Mouse (Mus musculus): ENCODE results near the gene Ccdc194. TPM values are rescaled to one million over a fixed set of nuclear protein-coding genes. Genes with fewer than 3 reads are reported as not detected.
A peak's percentile ranks its signal among the peaks of the same experiment; 100 is the strongest.

Ccdc194 gene
- 0.48 and 0.49 TPM in 2 replicates for polyA plus RNA-seq (2016; fragmentation: Nextera tagmentation; extraction: Ambion mirVana)

GRCm38 (mm10) chr8:71525226-71526050, at the start of gene Ccdc194:
Ccdc194 (minus strand) TSS chr8:71525711.
- no peak within 1 kb of the TSS for H3K9ac ChIP-seq
- H3K4me3 ChIP-seq = peak within 1 kb of the TSS; percentile 15; the same call in 1 of the 2 replicates
- H3K36me3 ChIP-seq = no peaks in the 10 kb centered on the region
- no peak for ATAC-seq (ENCODE audit: insufficient number of reproducible peaks, insufficient read depth, low FRiP score, low TSS enrichment)
- H3K27me3 ChIP-seq = peaks cover 38% of the 10 kb centered on the region
- H3K27ac ChIP-seq = no peak within 1 kb of the TSS
- H3K9me3 ChIP-seq = no peaks in the 10 kb centered on the region
- WGBS = 9% methylated on average over 46 of the region's 46 CpGs
- peaks cover 10% of the 10 kb centered on the region; the same call in 1 of the 2 replicates for H3K4me1 ChIP-seq
- H3K4me2 ChIP-seq (replicated peaks) = peak within 1 kb of the TSS; percentile 37

DNA sequence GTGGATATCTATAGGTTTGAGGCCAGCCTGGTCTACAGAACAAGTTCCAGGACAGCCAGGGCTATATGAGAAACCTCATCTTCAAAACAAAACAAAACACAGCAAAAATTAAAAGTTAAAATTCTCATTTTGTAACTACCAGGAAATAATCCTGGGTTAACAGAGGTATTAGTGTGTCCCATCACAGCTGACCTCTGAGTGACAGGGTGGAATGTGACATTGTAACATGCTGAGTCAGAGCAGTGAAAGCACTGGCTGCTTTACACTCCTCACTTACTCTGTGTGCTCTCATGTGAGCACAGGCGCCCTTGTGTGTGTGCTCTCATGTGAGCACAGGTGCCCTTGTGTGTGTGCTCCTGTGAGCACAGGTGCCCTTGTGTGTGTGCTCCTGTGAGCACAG, 49.5 kb upstream of the Ccdc194 start:
- no peak for ATAC-seq (ENCODE audit: insufficient number of reproducible peaks, insufficient read depth, low FRiP score, low TSS enrichment)

DNA sequence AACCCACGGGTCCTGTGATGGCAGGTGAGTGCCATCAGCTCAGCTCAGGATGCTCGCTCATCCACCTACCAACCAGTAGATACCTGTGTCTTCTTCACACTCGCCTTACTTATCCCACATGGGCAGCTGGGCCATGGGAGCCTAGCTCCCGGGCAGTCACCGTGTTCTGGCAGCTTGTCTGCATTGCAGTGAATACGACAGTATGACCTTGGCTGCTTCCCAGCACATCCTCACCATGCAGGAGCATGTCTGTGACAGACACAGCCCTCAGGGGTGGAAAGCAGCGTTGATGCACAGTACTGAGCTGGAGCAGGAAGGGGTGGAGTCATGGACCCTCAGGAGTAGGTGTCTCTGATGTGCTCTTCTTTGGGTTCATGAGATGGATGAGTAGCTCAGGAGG, 48.9 kb upstream of the Ccdc194 start:
- no peak overlapping the region for H3K4me3 ChIP-seq
- ATAC-seq (ENCODE audit: insufficient number of reproducible peaks, insufficient read depth, low FRiP score, low TSS enrichment) = no peak

More for the DNA sequence above, 49.5 kb upstream of the Ccdc194 start:
- Histone ChIP-seq H3K36me3 (no peaks in the 10 kb centered on the region), H3K4me2 (replicated peaks) (no peak overlapping the region), H3K9ac (no peak overlapping the region), H3K27ac (no peak overlapping the region), H3K9me3 (no peaks in the 10 kb centered on the region), H3K4me3 (no peak overlapping the region), H3K27me3 (no peaks in the 10 kb centered on the region), H3K4me1 (peaks cover 10% of the 10 kb centered on the region; the same call in 1 of the 2 replicates)
- 56% methylated on average over 1 of the region's 1 CpGs for WGBS

GRCm38 (mm10) chr8:71572847-71573633, 47.5 kb upstream of the Ccdc194 start:
- no peak overlapping the region; the same call in 1 of the 2 replicates for H3K4me2 ChIP-seq (replicated peaks)
- peak overlapping the region; percentile 24; the same call in 1 of the 2 replicates for H3K9ac ChIP-seq

More for the DNA sequence above, 48.9 kb upstream of the Ccdc194 start:
- H3K4me1 ChIP-seq = peaks cover 10% of the 10 kb centered on the region; the same call in 1 of the 2 replicates
- no peaks in the 10 kb centered on the region for H3K36me3 ChIP-seq
- no peak overlapping the region for H3K9ac ChIP-seq
- H3K9me3 ChIP-seq = no peaks in the 10 kb centered on the region
- H3K27me3 ChIP-seq = 0 out of 2 replicates have a peak, but pooled peaks cover 1% of the 10 kb centered on the region
- 78% methylated on average over 7 of the region's 7 CpGs for WGBS
- H3K4me2 ChIP-seq (replicated peaks) = no peak overlapping the region
- no peak overlapping the region for H3K27ac ChIP-seq

DNA sequence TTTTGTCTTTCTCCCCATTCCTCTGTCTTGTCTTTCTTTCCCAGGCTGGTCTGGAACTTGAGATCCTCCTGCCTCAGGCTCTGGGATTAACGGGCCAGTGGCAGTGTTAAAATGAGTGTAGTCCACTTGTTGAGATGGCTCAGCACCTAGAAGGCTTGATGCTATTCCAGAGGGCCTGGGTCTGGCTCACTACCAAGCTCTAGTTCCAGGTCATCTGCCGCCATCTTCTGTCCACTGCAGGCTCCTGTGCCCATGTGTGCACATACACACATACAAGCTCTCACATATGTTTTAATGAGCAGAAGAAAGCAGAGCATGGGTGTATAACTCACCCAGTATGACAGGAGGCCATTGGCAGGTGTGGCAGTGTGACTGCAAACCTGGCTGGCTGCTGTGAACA, 46.6 kb upstream of the Ccdc194 start:
- H3K36me3 ChIP-seq = no peaks in the 10 kb centered on the region
- peaks cover 19% of the 10 kb centered on the region; the same call in 1 of the 2 replicates for H3K4me1 ChIP-seq
- no peak overlapping the region for H3K9ac ChIP-seq
- H3K27ac ChIP-seq = no peak overlapping the region
- no peak overlapping the region for H3K4me3 ChIP-seq
- peaks cover 23% of the 10 kb centered on the region for H3K27me3 ChIP-seq
- no peak for ATAC-seq (ENCODE audit: insufficient number of reproducible peaks, insufficient read depth, low FRiP score, low TSS enrichment)
- WGBS = 91% methylated on average over 2 of the region's 2 CpGs
- H3K9me3 ChIP-seq = no peaks in the 10 kb centered on the region
- no peak overlapping the region for H3K4me2 ChIP-seq (replicated peaks)

More at GRCm38 (mm10) chr8:71572847-71573633, 47.5 kb upstream of the Ccdc194 start:
- H3K9me3 ChIP-seq = no peaks in the 10 kb centered on the region
- H3K36me3 ChIP-seq = no peaks in the 10 kb centered on the region
- 77% methylated on average over 9 of the region's 9 CpGs for WGBS
- H3K27ac ChIP-seq = peak overlapping the region; percentile 3; the same call in 1 of the 2 replicates
- no peak overlapping the region for H3K4me3 ChIP-seq
- peaks cover 15% of the 10 kb centered on the region for H3K27me3 ChIP-seq
- H3K4me1 ChIP-seq = peaks cover 19% of the 10 kb centered on the region; the same call in 1 of the 2 replicates
- no peak for ATAC-seq (ENCODE audit: insufficient number of reproducible peaks, insufficient read depth, low FRiP score, low TSS enrichment)

DNA sequence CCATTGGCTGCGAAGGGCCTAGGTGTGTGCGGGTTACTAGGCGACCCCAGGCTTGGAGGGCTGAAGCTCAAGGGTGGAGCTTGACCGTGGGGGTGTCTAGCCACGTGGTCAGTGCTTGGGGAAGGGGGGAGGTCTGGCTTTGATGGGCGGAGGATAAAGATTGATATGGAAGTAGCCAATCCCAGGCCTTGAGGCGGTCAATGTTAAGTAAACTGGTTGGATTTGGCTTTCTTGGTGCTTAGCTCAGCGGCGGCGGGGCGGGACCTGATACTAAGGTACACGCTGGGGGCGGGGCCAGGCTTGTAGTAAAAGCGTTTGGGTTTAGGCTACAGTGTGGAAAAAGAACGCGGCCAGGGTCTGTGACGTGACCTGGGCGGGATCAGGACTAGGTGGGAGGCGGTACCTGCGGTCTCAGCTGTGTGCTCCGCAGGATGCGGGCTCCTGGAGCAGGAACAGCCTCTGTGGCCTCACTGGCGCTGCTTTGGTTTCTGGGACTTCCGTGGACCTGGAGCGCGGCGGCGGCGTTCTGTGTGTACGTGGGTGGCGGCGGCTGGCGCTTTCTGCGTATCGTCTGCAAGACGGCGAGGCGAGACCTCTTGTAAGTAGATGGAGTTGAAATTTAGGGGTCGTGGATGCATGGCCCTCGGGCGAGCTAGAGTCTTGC, 44.9 kb upstream of the Ccdc194 start:
- WGBS = under 1% methylated on average over 41 of the region's 41 CpGs
- peak; percentile 89 for ATAC-seq (ENCODE audit: insufficient number of reproducible peaks, insufficient read depth, low FRiP score, low TSS enrichment)
- Histone ChIP-seq H3K27me3 (peaks cover 29% of the 10 kb centered on the region), H3K9ac (peak overlapping the region; percentile 62), H3K4me1 (peaks cover 19% of the 10 kb centered on the region; the same call in 1 of the 2 replicates), H3K9me3 (no peaks in the 10 kb centered on the region), H3K4me3 (peak overlapping the region; percentile 60), H3K27ac (peak overlapping the region; percentile 76), H3K4me2 (replicated peaks) (peak overlapping the region; percentile 70), H3K36me3 (no peaks in the 10 kb centered on the region)

DNA sequence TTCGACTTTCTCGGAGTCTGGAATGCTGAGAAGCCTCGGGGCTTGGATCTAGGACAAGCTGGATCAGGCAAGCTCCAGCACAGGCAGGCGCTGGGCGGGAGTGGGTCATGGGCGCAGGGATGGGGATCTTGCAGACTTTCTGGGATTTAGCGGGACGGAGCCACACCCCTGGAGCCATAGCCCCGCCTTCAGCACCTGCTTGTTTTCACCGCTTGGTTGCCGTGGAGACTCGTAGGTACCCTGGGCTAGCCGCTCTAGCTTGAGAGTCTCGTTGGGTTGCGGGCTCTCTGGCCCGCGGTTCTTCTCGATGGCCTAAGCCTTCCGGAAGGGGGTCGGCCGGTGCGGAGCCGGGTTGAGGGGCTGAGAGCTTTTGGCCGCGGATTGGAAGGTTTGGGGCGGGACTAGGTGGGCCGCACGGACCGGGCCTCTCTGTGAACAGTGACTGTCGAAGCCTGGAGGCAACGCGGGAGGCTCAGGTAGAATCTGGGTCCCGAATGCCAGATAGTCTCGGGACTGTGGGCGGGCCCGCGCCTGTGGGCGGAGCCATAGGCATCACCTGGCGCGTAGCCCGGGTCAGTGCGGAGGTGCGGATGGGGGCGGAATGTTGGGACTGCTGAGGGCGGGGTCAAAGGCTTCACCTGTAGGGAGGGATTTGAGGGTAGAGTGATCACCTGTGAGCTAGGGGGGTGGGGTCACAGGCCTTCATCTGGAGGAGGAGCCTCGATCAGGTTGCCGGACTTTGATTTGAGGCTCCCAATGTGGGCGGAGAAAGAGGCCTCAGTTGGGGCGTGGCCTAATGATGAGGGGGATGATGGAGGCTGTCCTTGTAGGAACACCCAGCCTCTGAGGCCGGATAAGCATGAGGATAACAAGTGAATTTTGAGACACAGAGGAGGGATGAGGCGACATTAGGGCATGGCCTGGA, 44.1 kb upstream of the Ccdc194 start:
- peaks cover 32% of the 10 kb centered on the region for H3K27me3 ChIP-seq
- peak overlapping the region; percentile 62 for H3K9ac ChIP-seq
- WGBS = under 1% methylated on average over 51 of the region's 51 CpGs
- H3K27ac ChIP-seq = peak overlapping the region; percentile 76
- peak overlapping the region; percentile 60 for H3K4me3 ChIP-seq
- peaks cover 19% of the 10 kb centered on the region; the same call in 1 of the 2 replicates for H3K4me1 ChIP-seq
- no peaks in the 10 kb centered on the region for H3K36me3 ChIP-seq
- ATAC-seq (ENCODE audit: insufficient number of reproducible peaks, insufficient read depth, low FRiP score, low TSS enrichment) = peak; percentile 74
- H3K9me3 ChIP-seq = no peaks in the 10 kb centered on the region
- peak overlapping the region; percentile 70 for H3K4me2 ChIP-seq (replicated peaks)

GRCm38 (mm10) chr8:71568941-71569340, 43.4 kb upstream of the Ccdc194 start:
- peak overlapping the region; percentile 60 for H3K4me3 ChIP-seq
- ATAC-seq (ENCODE audit: insufficient number of reproducible peaks, insufficient read depth, low FRiP score, low TSS enrichment) = no peak
- peak overlapping the region; percentile 70 for H3K4me2 ChIP-seq (replicated peaks)
- H3K36me3 ChIP-seq = no peaks in the 10 kb centered on the region
- peak overlapping the region; percentile 46; the same call in 1 of the 2 replicates for H3K9ac ChIP-seq
- no peaks in the 10 kb centered on the region for H3K9me3 ChIP-seq
- WGBS = 16% methylated on average over 6 of the region's 6 CpGs
- peaks cover 34% of the 10 kb centered on the region for H3K27me3 ChIP-seq
- peaks cover 19% of the 10 kb centered on the region; the same call in 1 of the 2 replicates for H3K4me1 ChIP-seq
- H3K27ac ChIP-seq = no peak overlapping the region

DNA sequence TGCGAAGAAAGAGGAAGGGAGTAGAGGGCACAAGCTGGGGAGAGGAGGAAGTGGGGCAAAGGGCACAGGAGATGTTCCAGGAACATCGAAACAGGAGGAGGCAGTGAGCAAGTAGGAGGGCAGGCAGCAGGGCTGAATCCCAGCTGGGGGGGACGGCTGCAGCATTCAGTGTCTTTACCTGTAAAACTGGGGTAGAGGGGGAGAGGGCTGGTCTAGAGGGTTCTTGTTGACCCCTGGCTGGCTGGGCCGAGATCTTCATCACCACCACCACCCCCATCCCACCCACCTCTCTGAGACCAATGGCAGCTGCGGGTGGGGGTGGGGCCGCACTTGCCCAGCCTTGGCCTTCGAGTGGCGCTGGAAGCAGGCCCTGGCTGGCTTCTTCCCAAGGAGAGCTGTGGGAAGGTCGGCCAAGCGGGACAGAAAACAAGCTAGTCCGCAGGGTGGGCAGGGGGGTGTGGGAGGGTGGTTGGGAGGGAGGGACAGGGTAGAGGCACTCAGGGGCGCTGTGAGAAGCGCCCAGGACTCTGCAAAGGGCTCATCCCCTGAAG, 43.0 kb upstream of the Ccdc194 start, which contains the start of gene Slc27a1:
TSS of gene Slc27a1 (plus strand) at position 496 of the 551 bp plus-strand sequence.
- Histone ChIP-seq H3K4me3 (peak within 1 kb of the TSS; percentile 60), H3K9me3 (no peaks in the 10 kb centered on the region), H3K36me3 (no peaks in the 10 kb centered on the region), H3K27me3 (peaks cover 35% of the 10 kb centered on the region), H3K27ac (peak within 1 kb of the TSS; percentile 76), H3K4me2 (replicated peaks) (peak within 1 kb of the TSS; percentile 70), H3K9ac (peak within 1 kb of the TSS; percentile 46), H3K4me1 (peaks cover 19% of the 10 kb centered on the region; the same call in 1 of the 2 replicates)
- WGBS = 13% methylated on average over 13 of the region's 13 CpGs
- no peak for ATAC-seq (ENCODE audit: insufficient number of reproducible peaks, insufficient read depth, low FRiP score, low TSS enrichment)

DNA sequence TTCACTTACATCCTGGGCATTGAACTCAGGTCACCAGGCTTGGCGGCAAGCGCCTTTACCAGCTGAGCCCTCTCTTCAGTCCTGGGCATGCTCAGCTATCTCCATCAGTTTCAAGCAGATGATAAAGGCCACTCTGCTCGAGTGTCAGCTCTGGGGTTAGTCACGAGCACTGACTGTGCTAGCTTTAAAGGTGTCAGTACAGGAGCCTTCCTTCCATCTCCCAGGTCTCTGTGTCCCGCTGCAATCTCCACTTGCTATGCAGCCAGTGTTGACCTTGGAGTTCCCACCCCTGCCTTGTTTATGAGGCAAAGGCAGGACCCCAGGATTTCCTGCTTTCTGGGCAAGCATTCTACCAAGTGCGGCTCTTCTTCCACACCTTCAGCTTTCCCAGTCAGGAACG, 42.1 kb upstream of the Ccdc194 start:
- ATAC-seq (ENCODE audit: insufficient number of reproducible peaks, insufficient read depth, low FRiP score, low TSS enrichment) = no peak
- H3K4me3 ChIP-seq = no peak overlapping the region
- no peaks in the 10 kb centered on the region for H3K36me3 ChIP-seq
- peaks cover 40% of the 10 kb centered on the region for H3K27me3 ChIP-seq
- no peak overlapping the region for H3K9ac ChIP-seq
- H3K4me2 ChIP-seq (replicated peaks) = no peak overlapping the region
- H3K9me3 ChIP-seq = no peaks in the 10 kb centered on the region
- peaks cover 16% of the 10 kb centered on the region; the same call in 1 of the 2 replicates for H3K4me1 ChIP-seq
- H3K27ac ChIP-seq = no peak overlapping the region
- WGBS = 69% methylated on average over 7 of the region's 7 CpGs
